Mouse (Mus musculus) heart, embryonic 16.5 days (tissue): Measurements from ENCODE around the gene Klc3. TPM values are rescaled to one million over a fixed set of nuclear protein-coding genes. Genes with fewer than 3 reads are reported as not detected.

Source experiments
- ATAC-seq: fragments of 200-750 bp; cut with Nextera tagmentation; replicated peaks from 2 replicates; pipeline ENCODE4 v1.8.0; 2017; ENCODE audit warnings: moderate number of reproducible peaks; ENCODE audit not compliant: insufficient read depth, low FRiP score; ENCODE audit errors: extremely low read depth
- H3K27ac ChIP-seq: fragments of 300-500 bp; sonication (generic); 2 replicates; pipeline ENCODE4 v1.5.1; 2014; ENCODE audit warnings: mild to moderate bottlenecking, low read length, control low read depth, moderate library complexity
- H3K27me3 ChIP-seq: fragments of 300-500 bp; sonication (generic); 2 replicates; pipeline ENCODE4 v1.6.1; 2014; ENCODE audit warnings: low read length, mixed read lengths; ENCODE audit not compliant: control insufficient read depth, insufficient read depth
- H3K36me3 ChIP-seq: fragments of 300-500 bp; sonication (generic); 2 replicates; pipeline ENCODE4 v1.6.1; 2014; ENCODE audit not compliant: control insufficient read depth, insufficient read depth
- H3K4me1 ChIP-seq: fragments of 300-500 bp; sonication (generic); 2 replicates; pipeline ENCODE4 v1.6.1; 2014; ENCODE audit warnings: low read length, mixed read lengths; ENCODE audit not compliant: control insufficient read depth, insufficient read depth
- H3K4me2 ChIP-seq: fragments of 300-500 bp; sonication (generic); 2 replicates; pipeline ENCODE4 v1.6.1; 2014; ENCODE audit warnings: low read depth, mild to moderate bottlenecking, control low read depth, low read length
- H3K4me3 ChIP-seq: fragments of 300-500 bp; sonication (generic); 2 replicates; pipeline ENCODE4 v1.5.1; 2014; ENCODE audit warnings: mild to moderate bottlenecking, control low read depth, low read length
- H3K9ac ChIP-seq: fragments of 300-500 bp; sonication (generic); 2 replicates; pipeline ENCODE4 v1.6.1; 2014; ENCODE audit warnings: low read length, control low read depth
- H3K9me3 ChIP-seq: fragments of 300-500 bp; sonication (generic); replicated peaks from 2 replicates; pipeline ENCODE4 v1.6.1; 2016; ENCODE audit warnings: low read length; ENCODE audit not compliant: control insufficient read depth
- WGBS: fragments of 180-500 bp; shearing (Covaris S2); extraction: QIAGEN DNeasy Blood & Tissue Kit; methylation state at CpG from one replicate; pipeline ENCODE4 v1.1.7; 2014; 5-methylcytosine and 5-hydroxymethylcytosine counted together
- polyA plus RNA-seq: library from polyadenylated mRNA; unstranded; fragments of >200 nt; fragmentation: Nextera tagmentation; extraction: Ambion mirVana; gene quantifications from 2 replicates; pipeline ENCODE4 v1.2.1, GENCODE M21; 2015

The Klc3 gene
- polyA plus RNA-seq, 1 experiment from 2014 or later: 4.1 TPM

DNA sequence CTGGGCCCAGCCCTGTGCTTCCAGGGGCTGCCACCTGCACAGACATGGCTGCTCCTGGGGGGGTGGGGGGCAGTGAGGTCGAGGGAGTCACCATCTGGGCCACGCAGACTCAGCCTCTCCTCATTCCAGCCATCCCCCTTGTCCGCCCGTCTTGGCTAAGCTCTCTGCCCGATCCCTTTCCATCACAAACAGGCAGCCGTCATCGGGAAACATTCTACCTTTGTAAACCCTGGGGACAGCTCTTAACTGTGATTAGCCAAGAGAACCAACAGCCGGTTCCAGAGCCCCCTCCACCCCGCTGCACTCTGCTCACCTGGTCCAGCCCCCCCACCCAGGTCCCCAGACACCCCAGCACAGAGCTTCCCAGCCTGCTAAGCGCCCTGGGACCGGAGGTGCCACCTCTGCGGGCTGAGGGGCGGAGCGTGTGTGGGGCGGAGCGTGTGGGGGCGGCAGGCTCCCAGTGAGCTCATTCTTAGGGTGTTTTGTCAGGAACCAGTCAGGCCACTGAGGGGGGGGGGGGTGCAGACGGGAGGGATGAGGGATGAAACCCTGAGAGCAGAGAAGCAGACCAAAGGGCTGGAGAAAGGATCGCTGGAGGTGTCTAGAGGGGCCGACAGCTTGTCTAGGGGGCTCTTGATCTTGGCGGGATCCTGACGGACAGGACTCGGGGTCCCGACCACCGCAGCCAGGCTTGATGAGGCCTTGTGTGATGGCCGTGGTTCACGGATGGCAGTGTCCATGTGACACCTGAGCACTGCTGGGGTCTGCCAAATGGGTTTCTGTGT lies 4.2 kb downstream of the Klc3 start:
- H3K9me3 ChIP-seq: peaks cover 5% of the 10 kb centered on the region
- H3K4me2 ChIP-seq: peak overlapping the region; percentile 73
- peak; percentile 47 for ATAC-seq
- peak overlapping the region; percentile 62 for H3K9ac ChIP-seq
- WGBS: 2% methylated on average over 26 of the region's 27 CpGs
- H3K27me3 ChIP-seq: peaks cover 28% of the 10 kb centered on the region
- H3K27ac ChIP-seq: no peak overlapping the region
- peaks cover 3% of the 10 kb centered on the region for H3K4me1 ChIP-seq
- H3K36me3 ChIP-seq: peaks cover 4% of the 10 kb centered on the region
- H3K4me3 ChIP-seq: peak overlapping the region; percentile 46

DNA sequence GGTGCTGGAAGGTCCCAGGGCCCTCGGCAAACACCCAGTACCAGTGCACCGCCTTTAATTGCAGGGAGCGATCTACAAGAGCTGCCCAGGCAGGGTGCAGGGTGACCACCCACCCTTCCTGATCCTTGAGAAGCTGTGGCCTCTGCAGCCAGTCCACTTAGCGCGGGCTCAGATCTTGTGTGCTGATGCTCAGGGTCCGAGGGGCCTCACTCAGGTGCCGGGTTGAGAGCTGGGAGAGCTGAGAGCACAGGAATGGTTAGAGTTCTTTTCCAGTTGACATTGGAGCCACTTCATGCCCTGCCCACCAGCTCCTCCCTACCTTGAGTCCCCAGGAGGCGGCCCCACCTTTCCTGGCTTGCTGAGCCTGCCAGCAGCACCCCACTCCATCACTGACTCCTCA lies 9.4 kb downstream of the Klc3 start:
- H3K27ac ChIP-seq: no peak overlapping the region

DNA sequence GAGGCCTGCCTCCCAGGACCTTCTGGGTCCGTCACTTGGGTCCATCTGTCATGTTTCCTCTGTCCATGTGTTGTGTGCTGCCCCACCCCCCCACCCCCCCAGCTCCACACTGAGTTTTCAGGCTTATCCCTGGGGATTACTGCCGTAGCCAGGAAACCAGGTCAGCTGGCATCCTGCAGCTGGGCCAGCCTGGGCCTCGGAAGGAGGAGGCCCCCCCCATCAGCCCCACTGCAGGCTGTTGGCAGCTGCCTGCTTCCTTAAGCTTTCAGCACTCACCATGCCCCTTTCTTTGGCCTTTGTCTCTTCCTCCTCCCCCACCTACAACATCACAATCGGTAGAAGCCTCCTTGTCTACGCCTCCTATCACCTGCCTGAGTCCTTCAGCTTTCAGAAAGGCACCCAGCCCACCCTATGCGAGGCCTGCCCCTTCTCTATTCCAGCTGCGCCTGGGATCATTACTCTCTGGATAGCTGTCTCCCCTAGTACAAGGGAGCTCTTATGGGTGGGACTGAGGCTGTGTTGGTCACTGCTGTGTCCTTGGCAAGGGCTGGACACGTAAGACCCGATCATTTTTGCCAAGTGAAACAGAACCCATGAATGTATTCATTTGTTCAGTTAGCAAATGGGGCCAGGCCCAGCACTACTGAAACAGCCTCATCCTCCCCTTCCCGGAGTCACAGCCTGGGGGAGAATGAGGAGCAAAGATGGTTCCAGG lies 15.0 kb downstream of the Klc3 start:
- H3K36me3 ChIP-seq: peaks cover 61% of the 10 kb centered on the region
- WGBS: 68% methylated on average over 9 of the region's 10 CpGs
- H3K4me3 ChIP-seq: no peak overlapping the region
- H3K9me3 ChIP-seq: no peaks in the 10 kb centered on the region
- ATAC-seq: no peak
- H3K27ac ChIP-seq: no peak overlapping the region
- no peak overlapping the region for H3K9ac ChIP-seq
- H3K4me1 ChIP-seq: no peaks in the 10 kb centered on the region
- H3K27me3 ChIP-seq: no peaks in the 10 kb centered on the region
- no peak overlapping the region for H3K4me2 ChIP-seq

More for the DNA sequence above, 9.4 kb downstream of the Klc3 start:
- H3K4me2 ChIP-seq: no peak overlapping the region
- H3K9me3 ChIP-seq: no peaks in the 10 kb centered on the region
- WGBS: 86% methylated on average over 8 of the region's 8 CpGs
- no peak for ATAC-seq
- no peak overlapping the region for H3K4me3 ChIP-seq
- peaks cover 45% of the 10 kb centered on the region for H3K36me3 ChIP-seq
- H3K9ac ChIP-seq: no peak overlapping the region
- no peaks in the 10 kb centered on the region for H3K4me1 ChIP-seq
- no peaks in the 10 kb centered on the region for H3K27me3 ChIP-seq

DNA sequence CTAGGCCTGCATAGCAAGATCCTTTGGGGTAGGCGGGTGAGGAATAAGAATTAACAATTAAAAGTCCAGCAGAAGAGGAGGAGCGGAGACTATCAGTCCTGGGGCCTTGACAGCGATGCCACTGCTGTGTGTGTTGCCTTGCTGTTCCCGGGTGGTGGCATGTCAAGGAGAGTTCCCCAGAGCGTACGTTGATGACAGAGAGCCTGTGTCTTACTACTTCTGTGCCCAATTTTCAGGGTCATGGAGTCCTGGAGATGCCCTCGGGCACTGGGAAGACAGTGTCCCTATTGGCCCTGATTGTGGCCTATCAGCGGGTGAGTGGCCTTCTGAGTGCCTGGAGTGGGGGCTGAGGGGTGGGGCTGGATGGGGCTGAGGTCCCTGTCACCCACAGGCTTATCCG lies 20.2 kb downstream of the Klc3 start:
- Histone ChIP-seq H3K36me3 (peaks cover 31% of the 10 kb centered on the region), H3K9me3 (no peaks in the 10 kb centered on the region), H3K4me3 (no peak overlapping the region), H3K27ac (no peak overlapping the region), H3K9ac (no peak overlapping the region), H3K4me1 (peaks cover 7% of the 10 kb centered on the region), H3K4me2 (no peak overlapping the region), H3K27me3 (no peaks in the 10 kb centered on the region)
- whole genome bisulfite sequencing: 85% methylated on average over 9 of the region's 9 CpGs
- ATAC-seq: no peak

DNA sequence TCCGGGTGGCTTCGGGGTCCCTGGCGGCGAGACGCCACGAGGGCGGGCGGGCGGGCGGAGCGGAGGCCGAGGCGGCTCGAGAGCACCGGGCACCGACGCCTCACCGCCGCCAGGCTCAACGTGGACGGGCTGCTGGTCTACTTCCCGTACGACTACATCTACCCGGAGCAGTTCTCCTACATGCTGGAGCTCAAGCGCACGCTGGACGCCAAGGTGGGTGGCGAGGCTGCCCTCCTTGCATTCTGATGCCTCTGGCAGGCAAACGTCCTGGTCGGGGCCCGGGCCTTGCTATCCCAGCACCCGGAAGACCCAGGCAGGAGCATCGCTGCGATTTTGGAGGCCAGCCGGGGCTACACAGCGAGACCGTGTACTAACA lies 21.8 kb downstream of the Klc3 start:
- Histone ChIP-seq H3K4me2 (peak overlapping the region; percentile 84), H3K36me3 (peaks cover 25% of the 10 kb centered on the region), H3K4me1 (peaks cover 17% of the 10 kb centered on the region), H3K9me3 (no peaks in the 10 kb centered on the region), H3K4me3 (peak overlapping the region; percentile 91), H3K27me3 (no peaks in the 10 kb centered on the region), H3K27ac (peak overlapping the region; percentile 41; the same call in 1 of the 2 replicates), H3K9ac (peak overlapping the region; percentile 84)
- under 1% methylated on average over 29 of the region's 37 CpGs for WGBS
- ATAC-seq: peak; percentile 34

DNA sequence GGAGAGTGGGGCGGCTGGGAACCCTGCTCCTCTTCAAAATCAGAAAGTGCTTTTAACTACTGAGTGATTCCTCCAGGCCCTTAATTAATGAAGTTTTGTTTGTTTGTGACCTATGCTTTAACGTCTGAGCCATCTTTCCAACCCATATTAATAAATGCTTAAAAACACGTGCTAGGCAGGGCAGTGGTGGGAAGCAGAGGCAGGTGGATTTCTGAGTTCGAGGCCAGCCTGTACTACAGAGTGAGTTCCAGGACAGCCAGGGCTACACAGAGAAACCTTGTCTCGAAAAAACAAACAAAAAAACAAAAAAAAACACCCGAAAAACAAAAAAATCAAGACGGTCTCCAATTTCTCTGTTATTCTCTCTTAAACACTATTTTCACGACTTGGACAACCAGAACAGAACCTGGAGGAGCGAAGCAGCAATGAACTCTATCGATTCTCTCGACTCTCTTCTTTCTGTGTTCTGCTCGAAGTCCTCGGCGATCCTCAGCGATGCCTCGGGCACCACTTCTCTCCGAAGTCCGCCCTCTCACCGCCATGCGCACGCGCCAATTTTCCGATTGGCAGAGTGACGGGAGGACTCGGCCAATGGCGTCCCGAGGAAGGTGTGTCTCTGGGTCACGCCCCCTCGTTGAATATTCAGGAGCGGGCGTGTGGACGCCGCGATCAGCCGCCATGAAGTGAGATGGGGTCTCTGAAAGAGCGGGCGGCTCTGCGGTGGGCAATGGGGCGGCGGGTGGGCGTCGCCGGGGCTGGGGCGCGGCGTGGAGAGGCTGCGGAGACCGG lies 22.3 kb downstream of the Klc3 start, which contains the start of gene Ercc2:
TSS of gene Ercc2 (plus strand) at position 634 of the 789 bp plus-strand sequence.
- H3K4me1 ChIP-seq: peaks cover 17% of the 10 kb centered on the region
- peak; percentile 96 for ATAC-seq
- peak within 1 kb of the TSS; percentile 84 for H3K9ac ChIP-seq
- H3K9me3 ChIP-seq: no peaks in the 10 kb centered on the region
- H3K4me3 ChIP-seq: peak within 1 kb of the TSS; percentile 91
- no peaks in the 10 kb centered on the region for H3K27me3 ChIP-seq
- peak within 1 kb of the TSS; percentile 84 for H3K4me2 ChIP-seq
- peaks cover 22% of the 10 kb centered on the region for H3K36me3 ChIP-seq
- WGBS: 5% methylated on average over 48 of the region's 48 CpGs
- peak within 1 kb of the TSS; percentile 41; the same call in 1 of the 2 replicates for H3K27ac ChIP-seq

DNA sequence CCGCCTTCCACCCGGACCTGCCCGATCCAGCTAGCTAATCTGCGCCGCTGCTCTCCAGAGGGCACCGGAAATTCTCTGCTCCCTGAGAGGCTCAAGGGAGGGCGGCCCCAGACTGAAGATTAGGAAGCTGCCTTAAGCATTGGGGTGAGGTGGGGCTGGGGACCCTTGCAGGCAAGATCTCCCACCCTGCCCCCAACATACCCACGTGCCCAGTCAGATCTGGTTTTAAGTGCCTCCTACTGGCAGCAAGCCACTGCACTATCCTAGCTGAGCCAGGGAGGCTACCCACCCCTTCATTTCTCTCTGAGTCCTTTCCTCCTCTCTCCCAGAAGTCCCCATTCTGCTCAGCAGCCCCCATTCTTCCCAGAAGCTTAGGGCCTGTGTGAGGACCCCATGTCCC lies 25.9 kb downstream of the Klc3 start:
- Histone ChIP-seq H3K4me1 (peaks cover 13% of the 10 kb centered on the region), H3K4me3 (no peak overlapping the region), H3K9me3 (no peaks in the 10 kb centered on the region), H3K27me3 (no peaks in the 10 kb centered on the region), H3K27ac (peak overlapping the region; percentile 2), H3K4me2 (no peak overlapping the region; the same call in 1 of the 2 replicates), H3K9ac (peak overlapping the region; percentile 29; the same call in 1 of the 2 replicates), H3K36me3 (peaks cover 26% of the 10 kb centered on the region)
- ATAC-seq: no peak
- WGBS: 48% methylated on average over 8 of the region's 8 CpGs

DNA sequence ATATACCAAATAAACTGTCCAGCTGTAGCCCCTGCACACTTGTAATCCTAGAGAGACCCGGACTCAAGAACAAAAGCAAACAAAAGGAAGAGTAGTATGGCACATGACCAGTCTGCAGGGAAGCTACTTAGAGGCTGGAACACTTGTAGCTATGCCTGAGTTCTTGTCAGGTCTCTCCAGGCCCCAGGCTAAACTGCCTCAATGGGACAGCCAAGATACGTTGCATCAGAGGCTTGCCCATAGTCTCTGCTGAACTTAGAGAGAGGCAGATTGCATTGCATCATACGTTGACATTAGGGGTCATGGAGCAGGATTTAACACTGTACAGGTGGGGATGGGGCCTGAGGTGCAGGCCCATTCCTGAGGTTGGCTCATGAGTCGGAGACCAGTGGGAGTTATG lies 27.9 kb downstream of the Klc3 start:
- Histone ChIP-seq H3K9ac (no peak overlapping the region), H3K27ac (no peak overlapping the region), H3K4me2 (no peak overlapping the region), H3K4me3 (no peak overlapping the region), H3K9me3 (no peaks in the 10 kb centered on the region), H3K36me3 (peaks cover 32% of the 10 kb centered on the region), H3K27me3 (no peaks in the 10 kb centered on the region), H3K4me1 (peaks cover 10% of the 10 kb centered on the region)
- WGBS: 86% methylated on average over 4 of the region's 4 CpGs
- no peak for ATAC-seq
